Mouse (Mus musculus) megakaryocyte, embryonic 14.5 days (primary cell): ENCODE data around the gene Gm20422.

ENCODE experiments used
- FLI1 ChIP-seq: IDR thresholded peaks from 2 replicates; pipeline ENCODE4 v1.6.1; 2012; ENCODE audit warnings: low read length, inconsistent platforms, mixed read lengths
- GATA1 ChIP-seq: IDR thresholded peaks from 3 replicates; pipeline ENCODE4 v1.6.1; 2012; ENCODE audit warnings: mixed read lengths, low read length, inconsistent platforms, borderline replicate concordance

DNA sequence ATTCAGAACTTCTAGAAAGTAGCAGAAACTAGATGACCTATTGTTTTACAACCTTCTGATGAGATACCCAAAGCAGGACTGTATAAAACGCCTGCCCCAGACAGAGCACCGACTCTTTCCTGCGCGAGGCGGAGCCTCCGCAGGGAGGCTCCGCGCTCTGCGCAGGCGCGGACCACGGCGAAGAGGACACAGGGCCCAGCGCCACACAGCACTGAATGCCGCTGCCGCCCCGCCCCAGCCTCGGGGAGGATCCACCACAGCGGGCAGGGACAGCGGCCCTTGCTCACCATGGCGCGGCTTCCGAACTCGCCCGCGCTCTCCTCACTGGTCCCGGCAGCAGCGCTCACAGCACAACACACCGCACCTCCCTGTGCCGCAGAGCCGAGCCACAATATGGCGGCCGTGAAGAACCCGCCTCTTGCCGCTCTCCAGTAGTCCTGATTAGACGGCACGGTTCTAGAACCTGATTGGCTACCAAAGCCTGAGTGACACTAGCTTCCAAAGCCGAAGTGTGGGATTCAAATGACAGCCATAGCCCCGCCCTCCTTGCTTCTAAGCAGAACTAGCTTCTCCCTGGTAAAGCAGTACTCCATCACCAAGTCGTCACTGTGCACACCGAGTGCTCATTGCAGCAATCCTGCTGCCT is at the start of gene Gm20422:
- TF ChIP-seq FLI1 (no peak), GATA1 (no peak)
